Mouse (Mus musculus): ENCODE measurements around the gene Rnf11. TPM values are rescaled to one million over a fixed set of nuclear protein-coding genes. Genes with fewer than 3 reads are reported as not detected.

The Rnf11 gene
- polyA plus RNA-seq, 1 experiment from 2014 or later: 99.2 TPM

GRCm38 (mm10) chr4:109448531-109448930, 36.0 kb downstream of the Rnf11 start:
- H3K9ac ChIP-seq: no peak overlapping the region
- 100% methylated on average over 2 of the region's 2 CpGs for WGBS
- DNase-seq (ENCODE audit: low spot score): no peak
- no peaks in the 10 kb centered on the region for H3K4me1 ChIP-seq (replicated peaks; ENCODE audit: control insufficient read depth, insufficient read depth, low read length)
- peaks cover 24% of the 10 kb centered on the region for H3K36me3 ChIP-seq (replicated peaks; ENCODE audit: control insufficient read depth, insufficient read depth)
- no peak for ATAC-seq (ENCODE audit: low FRiP score)
- no peak overlapping the region for H3K27ac ChIP-seq
- H3K9me3 ChIP-seq (ENCODE audit: control insufficient read depth, low read length): no peaks in the 10 kb centered on the region
- H3K4me3 ChIP-seq (replicated peaks; ENCODE audit: low read length): no peak overlapping the region
- no peak overlapping the region for H3K4me2 ChIP-seq (replicated peaks)
- no peaks in the 10 kb centered on the region for H3K27me3 ChIP-seq (ENCODE audit: control insufficient read depth, insufficient read depth, low read length)

- DNase-seq (ENCODE audit: low spot score) (no peak), ATAC-seq (ENCODE audit: low FRiP score) (no peak)
- Histone ChIP-seq H3K27me3 (ENCODE audit: control insufficient read depth, insufficient read depth, low read length) (no peaks in the 10 kb centered on the region), H3K4me1 (replicated peaks; ENCODE audit: control insufficient read depth, insufficient read depth, low read length) (no peaks in the 10 kb centered on the region), H3K4me3 (replicated peaks; ENCODE audit: low read length) (no peak overlapping the region), H3K4me2 (replicated peaks) (no peak overlapping the region), H3K9me3 (ENCODE audit: control insufficient read depth, low read length) (no peaks in the 10 kb centered on the region), H3K36me3 (replicated peaks; ENCODE audit: control insufficient read depth, insufficient read depth) (peaks cover 17% of the 10 kb centered on the region; the same call in 1 of the 2 replicates), H3K9ac (no peak overlapping the region), H3K27ac (no peak overlapping the region)
- 92% methylated on average over 1 of the region's 1 CpGs for WGBS
Observed at GRCm38 (mm10) chr4:109445956-109446355, 38.6 kb downstream of the Rnf11 start.

GRCm38 (mm10) chr4:109445397-109445796, 39.1 kb downstream of the Rnf11 start:
- Histone ChIP-seq H3K9me3 (ENCODE audit: control insufficient read depth, low read length) (no peaks in the 10 kb centered on the region), H3K4me2 (replicated peaks) (no peak overlapping the region), H3K4me3 (replicated peaks; ENCODE audit: low read length) (no peak overlapping the region), H3K4me1 (replicated peaks; ENCODE audit: control insufficient read depth, insufficient read depth, low read length) (no peaks in the 10 kb centered on the region), H3K9ac (no peak overlapping the region), H3K27ac (no peak overlapping the region), H3K36me3 (replicated peaks; ENCODE audit: control insufficient read depth, insufficient read depth) (0 out of 2 replicates have a peak, but pooled peaks cover 15% of the 10 kb centered on the region), H3K27me3 (ENCODE audit: control insufficient read depth, insufficient read depth, low read length) (no peaks in the 10 kb centered on the region)
- no peak for ATAC-seq (ENCODE audit: low FRiP score)
- no peak for DNase-seq (ENCODE audit: low spot score)
- 84% methylated on average over 2 of the region's 2 CpGs for WGBS

- no peak for DNase-seq (ENCODE audit: low spot score)
- Histone ChIP-seq H3K36me3 (replicated peaks; ENCODE audit: control insufficient read depth, insufficient read depth) (0 out of 2 replicates have a peak, but pooled peaks cover 12% of the 10 kb centered on the region), H3K4me2 (replicated peaks) (no peak overlapping the region), H3K4me3 (replicated peaks; ENCODE audit: low read length) (no peak overlapping the region), H3K9me3 (ENCODE audit: control insufficient read depth, low read length) (no peaks in the 10 kb centered on the region), H3K27me3 (ENCODE audit: control insufficient read depth, insufficient read depth, low read length) (no peaks in the 10 kb centered on the region), H3K9ac (no peak overlapping the region), H3K4me1 (replicated peaks; ENCODE audit: control insufficient read depth, insufficient read depth, low read length) (no peaks in the 10 kb centered on the region), H3K27ac (no peak overlapping the region)
- WGBS: 69% methylated on average over 2 of the region's 2 CpGs
- no peak for ATAC-seq (ENCODE audit: low FRiP score)
Observed at GRCm38 (mm10) chr4:109444951-109445350, 39.6 kb downstream of the Rnf11 start.

GRCm38 (mm10) chr4:109444471-109444870, 40.1 kb downstream of the Rnf11 start:
- WGBS: 87% methylated on average over 6 of the region's 6 CpGs
- Histone ChIP-seq H3K27me3 (ENCODE audit: control insufficient read depth, insufficient read depth, low read length) (no peaks in the 10 kb centered on the region), H3K27ac (no peak overlapping the region), H3K4me2 (replicated peaks) (no peak overlapping the region), H3K9me3 (ENCODE audit: control insufficient read depth, low read length) (no peaks in the 10 kb centered on the region), H3K36me3 (replicated peaks; ENCODE audit: control insufficient read depth, insufficient read depth) (0 out of 2 replicates have a peak, but pooled peaks cover 12% of the 10 kb centered on the region), H3K4me1 (replicated peaks; ENCODE audit: control insufficient read depth, insufficient read depth, low read length) (no peaks in the 10 kb centered on the region), H3K9ac (no peak overlapping the region), H3K4me3 (replicated peaks; ENCODE audit: low read length) (no peak overlapping the region)
- ATAC-seq (ENCODE audit: low FRiP score): no peak
- no peak for DNase-seq (ENCODE audit: low spot score)

- Histone ChIP-seq H3K4me2 (replicated peaks) (no peak overlapping the region), H3K4me1 (replicated peaks; ENCODE audit: control insufficient read depth, insufficient read depth, low read length) (no peaks in the 10 kb centered on the region), H3K9me3 (ENCODE audit: control insufficient read depth, low read length) (no peaks in the 10 kb centered on the region), H3K27me3 (ENCODE audit: control insufficient read depth, insufficient read depth, low read length) (no peaks in the 10 kb centered on the region), H3K27ac (no peak overlapping the region), H3K9ac (no peak overlapping the region), H3K36me3 (replicated peaks; ENCODE audit: control insufficient read depth, insufficient read depth) (0 out of 2 replicates have a peak, but pooled peaks cover 3% of the 10 kb centered on the region), H3K4me3 (replicated peaks; ENCODE audit: low read length) (no peak overlapping the region)
- DNase-seq (ENCODE audit: low spot score) (no peak), ATAC-seq (ENCODE audit: low FRiP score) (no peak)
- WGBS: 90% methylated on average over 4 of the region's 4 CpGs
Observed at GRCm38 (mm10) chr4:109442649-109443048, 41.9 kb downstream of the Rnf11 start.

GRCm38 (mm10) chr4:109442126-109442525, 42.4 kb downstream of the Rnf11 start:
- Histone ChIP-seq H3K27ac (no peak overlapping the region), H3K9ac (no peak overlapping the region), H3K36me3 (replicated peaks; ENCODE audit: control insufficient read depth, insufficient read depth) (0 out of 2 replicates have a peak, but pooled peaks cover 3% of the 10 kb centered on the region), H3K9me3 (ENCODE audit: control insufficient read depth, low read length) (no peaks in the 10 kb centered on the region), H3K4me1 (replicated peaks; ENCODE audit: control insufficient read depth, insufficient read depth, low read length) (no peaks in the 10 kb centered on the region), H3K4me3 (replicated peaks; ENCODE audit: low read length) (no peak overlapping the region), H3K27me3 (ENCODE audit: control insufficient read depth, insufficient read depth, low read length) (no peaks in the 10 kb centered on the region), H3K4me2 (replicated peaks) (no peak overlapping the region)
- WGBS: 93% methylated on average over 7 of the region's 7 CpGs
- ATAC-seq (ENCODE audit: low FRiP score): no peak
- no peak for DNase-seq (ENCODE audit: low spot score)

- DNase-seq (ENCODE audit: low spot score): no peak
- Histone ChIP-seq H3K4me2 (replicated peaks) (no peak overlapping the region), H3K27ac (no peak overlapping the region), H3K36me3 (replicated peaks; ENCODE audit: control insufficient read depth, insufficient read depth) (0 out of 2 replicates have a peak, but pooled peaks cover 1% of the 10 kb centered on the region), H3K4me1 (replicated peaks; ENCODE audit: control insufficient read depth, insufficient read depth, low read length) (no peaks in the 10 kb centered on the region), H3K9me3 (ENCODE audit: control insufficient read depth, low read length) (no peaks in the 10 kb centered on the region), H3K4me3 (replicated peaks; ENCODE audit: low read length) (no peak overlapping the region), H3K9ac (no peak overlapping the region), H3K27me3 (ENCODE audit: control insufficient read depth, insufficient read depth, low read length) (no peaks in the 10 kb centered on the region)
- no peak for ATAC-seq (ENCODE audit: low FRiP score)
- WGBS: 78% methylated on average over 3 of the region's 3 CpGs
Observed at GRCm38 (mm10) chr4:109441000-109441399, 43.5 kb downstream of the Rnf11 start.

GRCm38 (mm10) chr4:109440381-109440780, 44.1 kb downstream of the Rnf11 start:
- Histone ChIP-seq H3K4me1 (replicated peaks; ENCODE audit: control insufficient read depth, insufficient read depth, low read length) (no peaks in the 10 kb centered on the region), H3K9me3 (ENCODE audit: control insufficient read depth, low read length) (no peaks in the 10 kb centered on the region), H3K27ac (no peak overlapping the region), H3K4me3 (replicated peaks; ENCODE audit: low read length) (no peak overlapping the region), H3K27me3 (ENCODE audit: control insufficient read depth, insufficient read depth, low read length) (no peaks in the 10 kb centered on the region), H3K4me2 (replicated peaks) (no peak overlapping the region), H3K9ac (no peak overlapping the region), H3K36me3 (replicated peaks; ENCODE audit: control insufficient read depth, insufficient read depth) (no peaks in the 10 kb centered on the region)
- WGBS: 95% methylated on average over 5 of the region's 5 CpGs
- ATAC-seq (ENCODE audit: low FRiP score) (no peak), DNase-seq (ENCODE audit: low spot score) (no peak)

GRCm38 (mm10) chr4:109439825-109440248, 44.7 kb downstream of the Rnf11 start:
- Histone ChIP-seq H3K4me2 (replicated peaks) (no peak overlapping the region), H3K36me3 (replicated peaks; ENCODE audit: control insufficient read depth, insufficient read depth) (no peaks in the 10 kb centered on the region), H3K4me1 (replicated peaks; ENCODE audit: control insufficient read depth, insufficient read depth, low read length) (no peaks in the 10 kb centered on the region), H3K27ac (no peak overlapping the region), H3K4me3 (replicated peaks; ENCODE audit: low read length) (no peak overlapping the region), H3K27me3 (ENCODE audit: control insufficient read depth, insufficient read depth, low read length) (no peaks in the 10 kb centered on the region), H3K9me3 (ENCODE audit: control insufficient read depth, low read length) (no peaks in the 10 kb centered on the region), H3K9ac (no peak overlapping the region)
- ATAC-seq (ENCODE audit: low FRiP score) (no peak), DNase-seq (ENCODE audit: low spot score) (no peak)
- 89% methylated on average over 3 of the region's 3 CpGs for WGBS
